Mouse (Mus musculus) spleen, embryonic (tissue): ENCODE measurements around the gene Hmx1.

Experiments used
- CTCF ChIA-PET: fragments of 350-600 bp; sonication (Branson Sonifier 250); formaldehyde crosslinking; loops from one replicate; lab custom pipeline; 2022; lab: Charles Lee

The Hmx1 gene

DNA sequence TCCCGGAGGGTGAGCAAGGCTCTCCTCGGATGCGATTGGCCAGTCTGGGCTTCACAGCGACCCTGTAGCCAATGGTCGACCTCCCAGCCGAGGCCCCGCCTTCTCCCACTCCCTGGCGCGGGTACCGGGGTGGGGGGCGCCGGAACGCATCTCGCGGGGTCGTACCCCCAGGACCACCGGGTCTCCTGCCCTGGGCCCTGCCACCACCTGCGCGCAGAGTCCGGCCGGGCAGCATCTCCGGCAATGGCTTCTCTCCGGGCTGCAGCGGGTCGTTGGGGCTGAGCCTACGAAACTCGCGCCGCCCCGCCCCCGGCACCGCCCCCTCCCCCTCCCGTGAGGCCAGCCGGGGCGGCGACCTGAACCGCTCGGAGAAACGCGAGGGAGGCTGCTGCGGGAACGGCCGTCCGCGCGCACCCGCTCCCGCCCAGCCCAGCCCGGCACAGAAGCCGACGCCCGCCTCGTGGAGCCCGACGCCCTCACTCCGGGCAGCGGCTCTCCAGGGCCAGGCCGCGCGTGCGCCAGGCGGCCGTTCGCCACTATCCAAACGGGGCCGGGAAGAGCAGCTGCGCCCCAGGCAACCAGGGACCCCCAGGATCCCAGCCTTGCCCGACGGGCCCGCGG is at the start of gene Hmx1:
Gene Hmx1 (plus strand): TSS at position 618 of the 621 bp plus-strand sequence.
- CTCF ChIA-PET, result no interaction called here

- CTCF ChIA-PET, result no interaction called here
Observed at GRCm38 (mm10) chr5:35345084-35345483, 43.8 kb upstream of the Hmx1 start.

DNA sequence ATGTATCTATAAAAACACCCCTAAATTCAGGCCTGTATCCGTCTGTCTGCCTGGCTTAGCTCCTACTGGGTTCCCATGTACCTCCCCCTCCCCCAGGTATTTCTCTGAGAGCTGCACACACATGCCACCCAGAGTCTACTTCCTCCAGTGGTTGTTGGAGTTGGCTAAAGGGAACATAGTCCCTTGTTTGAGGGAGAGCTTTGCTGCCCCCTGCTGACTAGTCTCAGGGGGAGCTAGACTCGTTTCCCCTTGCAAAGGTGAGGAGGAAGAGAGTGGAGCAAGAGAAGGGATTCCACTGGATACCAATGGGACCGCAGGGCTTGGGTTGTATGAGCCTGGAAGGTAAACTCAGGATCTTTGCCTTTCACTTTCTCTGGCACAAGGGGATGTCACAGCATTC is 40.1 kb upstream of the Hmx1 start:
- CTCF ChIA-PET, result interaction anchor here (1.0 kb wide), 1 partner anchor 171 kb away, joined by 3 read pairs; no protein-coding TSS in a partner anchor

DNA sequence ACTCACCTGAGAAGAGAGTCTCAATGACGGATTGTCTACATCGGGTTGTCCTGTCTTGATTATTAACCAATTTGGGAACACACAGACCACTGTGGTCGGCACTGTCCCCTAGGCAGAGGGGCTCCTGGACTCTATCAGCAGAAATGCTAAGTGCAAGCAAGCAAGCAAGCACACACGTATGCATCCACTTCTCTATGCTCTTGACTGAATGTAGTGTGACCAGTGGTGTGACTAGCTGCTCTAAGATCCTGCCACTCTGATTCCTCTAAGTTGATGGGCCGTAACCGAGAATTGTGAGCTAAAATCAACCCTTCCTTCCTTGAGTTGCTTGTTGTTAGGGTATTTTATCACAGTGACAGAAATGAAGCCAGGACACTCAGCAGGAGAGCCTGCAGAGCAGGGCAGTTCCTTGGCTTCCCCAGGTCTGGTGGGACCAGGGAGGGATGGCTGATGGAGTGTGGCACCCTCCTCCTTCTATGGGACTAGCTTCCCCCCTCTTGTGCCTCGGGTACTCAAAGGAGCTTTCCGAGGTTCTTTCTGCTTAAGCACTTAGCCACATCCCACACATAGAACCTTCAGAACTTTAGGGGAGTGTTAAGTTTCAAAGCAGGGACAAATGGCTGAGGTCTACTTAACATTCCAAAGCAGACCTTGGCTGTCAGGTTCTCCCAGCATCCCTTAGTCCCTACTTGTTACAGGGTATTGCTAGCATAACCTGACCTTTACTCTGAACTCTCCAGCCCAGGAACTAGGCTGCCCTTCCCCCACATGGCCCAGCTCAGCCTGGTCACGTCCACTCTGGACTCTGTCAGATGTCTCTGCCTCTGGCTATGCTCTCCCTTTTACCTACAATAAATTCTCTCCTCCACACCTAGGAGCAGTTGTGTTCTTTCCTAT is 31.1 kb upstream of the Hmx1 start:
- CTCF ChIA-PET, result no interaction called here

DNA sequence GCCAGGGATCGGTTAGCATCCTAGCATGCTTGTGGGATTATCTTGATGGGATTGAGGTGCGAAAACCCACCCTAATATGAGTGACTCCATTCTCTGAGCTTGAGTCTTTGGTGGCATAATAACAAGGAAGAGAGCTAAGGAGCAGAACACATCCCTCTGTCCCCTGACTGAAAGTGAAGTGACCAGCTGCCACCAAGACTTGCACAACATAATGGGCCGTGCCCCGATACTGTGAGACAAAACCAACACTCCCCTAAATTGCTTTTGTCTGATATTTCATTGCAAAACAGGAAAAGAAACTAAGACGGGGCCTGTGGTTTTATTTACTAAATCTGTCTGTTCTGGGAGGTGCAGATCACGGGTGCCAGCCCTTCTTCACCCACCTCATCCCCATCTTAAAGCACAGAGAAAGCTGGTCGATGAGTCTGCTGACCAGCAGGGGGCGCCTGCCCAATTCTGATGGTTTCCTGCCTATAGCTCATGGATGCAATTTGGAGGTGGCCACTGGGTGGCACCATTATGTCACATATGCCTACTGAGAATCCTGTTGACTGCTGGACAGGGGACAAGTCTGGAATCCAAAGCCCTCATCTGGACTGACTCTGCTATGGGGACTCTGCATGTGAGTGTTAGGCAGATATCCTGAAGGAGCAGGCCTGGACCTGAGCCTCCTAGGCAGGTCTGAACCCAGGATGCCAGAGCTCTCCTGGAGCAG is 27.2 kb upstream of the Hmx1 start:
- CTCF ChIA-PET, result no interaction called here

DNA sequence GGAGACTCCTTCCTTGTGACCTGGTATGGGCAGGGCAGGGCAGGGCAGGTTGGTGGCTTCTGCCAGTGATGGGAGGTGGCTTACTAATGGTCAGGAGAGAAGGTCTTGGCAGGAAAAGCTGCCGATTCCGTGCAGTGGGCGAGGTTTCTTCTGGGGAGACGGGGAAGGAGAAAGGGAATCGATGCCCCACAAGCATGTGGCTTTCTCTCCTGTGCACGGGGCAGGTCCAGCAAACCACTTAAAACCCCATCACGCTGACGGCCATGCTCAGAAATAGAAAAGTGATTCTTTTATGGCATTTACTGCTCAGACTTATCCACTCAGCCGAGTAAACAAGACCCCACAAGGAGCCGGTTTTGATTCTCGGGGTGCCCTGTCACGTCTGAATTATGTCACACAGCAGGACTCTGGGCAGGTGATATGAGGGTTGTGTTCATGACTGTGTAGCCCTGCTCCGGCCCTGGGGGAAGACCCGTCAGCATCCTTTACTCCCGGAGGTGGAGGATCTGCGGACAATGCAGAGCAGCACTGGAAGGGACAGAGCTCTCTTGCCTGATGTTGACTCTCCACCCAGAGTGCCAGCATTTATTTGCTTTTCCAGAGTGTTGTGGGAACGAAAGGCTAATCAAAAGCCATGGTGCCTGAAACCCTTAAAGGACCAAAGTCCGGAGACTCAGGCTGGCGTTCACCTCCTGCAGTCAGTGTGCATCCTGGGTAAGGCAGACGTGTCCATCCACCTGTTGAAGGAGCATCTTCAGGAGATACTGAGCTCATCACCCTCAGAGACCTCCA is 22.5 kb upstream of the Hmx1 start:
- CTCF ChIA-PET, result interaction anchor here (0.8 kb wide), 1 partner anchor 164 kb away, joined by 6 read pairs; no protein-coding TSS in a partner anchor

GRCm38 (mm10) chr5:35368916-35369315 is 20.0 kb upstream of the Hmx1 start:
- CTCF ChIA-PET, result no interaction called here

GRCm38 (mm10) chr5:35379066-35379465 is 9.8 kb upstream of the Hmx1 start:
- CTCF ChIA-PET, result no interaction called here

DNA sequence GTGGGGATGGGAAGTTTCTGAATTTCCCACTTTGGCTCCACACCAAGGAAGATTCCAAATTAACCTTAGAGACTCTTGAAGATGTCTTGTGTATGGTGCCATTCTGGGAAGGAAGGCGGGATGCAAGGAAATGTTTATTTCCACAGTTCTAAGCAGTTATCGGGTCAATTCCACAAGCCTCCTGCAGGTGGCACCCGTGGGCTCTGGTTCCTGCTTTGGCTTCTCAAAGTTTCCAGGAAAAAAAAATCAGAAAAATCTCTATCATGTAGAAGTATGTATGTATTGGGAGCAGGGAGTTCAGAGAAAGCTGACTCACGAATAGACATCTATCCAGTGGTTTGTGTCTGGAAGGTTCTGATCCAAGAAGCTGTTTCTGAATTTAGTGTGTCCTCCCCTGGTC is 9.1 kb upstream of the Hmx1 start:
- CTCF ChIA-PET, result no interaction called here

DNA sequence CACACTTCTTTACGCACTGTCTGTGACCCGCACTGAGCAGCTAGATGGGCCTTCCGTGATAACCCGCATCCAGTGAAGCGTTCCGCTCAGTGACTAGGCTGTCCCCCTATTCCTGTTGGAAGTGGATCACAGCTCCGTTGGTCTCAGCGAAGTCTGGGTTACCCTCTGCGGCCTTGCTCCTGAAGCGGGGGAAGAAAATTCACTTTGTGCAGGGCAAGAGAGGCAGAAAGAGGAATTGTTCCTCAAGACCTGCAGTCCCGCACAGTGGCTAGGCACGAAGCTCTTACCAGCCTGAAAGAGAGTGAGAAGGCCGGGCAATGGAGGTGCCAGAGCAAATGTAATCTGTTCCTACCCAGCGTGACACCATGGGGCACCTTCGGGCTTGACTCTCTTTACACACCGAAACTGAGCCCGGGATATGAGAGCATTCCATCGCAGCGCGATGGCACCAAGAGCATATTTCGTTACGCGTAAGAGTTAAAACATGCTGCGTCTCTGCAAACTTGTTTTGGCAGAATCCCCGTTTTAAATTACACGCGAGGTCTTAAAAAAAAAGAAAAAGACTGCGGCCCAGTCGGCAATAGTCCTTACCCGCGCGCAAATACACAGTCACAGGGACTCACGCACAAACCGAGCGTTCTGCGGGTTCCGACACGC is 946 bp upstream of the Hmx1 start:
- CTCF ChIA-PET, result no interaction called here

- CTCF ChIA-PET, result no interaction called here
Observed at GRCm38 (mm10) chr5:35389441-35389840, 533 bp downstream of the Hmx1 start.

- CTCF ChIA-PET, result no interaction called here
Observed at GRCm38 (mm10) chr5:35389915-35390314, 1.0 kb downstream of the Hmx1 start.

DNA sequence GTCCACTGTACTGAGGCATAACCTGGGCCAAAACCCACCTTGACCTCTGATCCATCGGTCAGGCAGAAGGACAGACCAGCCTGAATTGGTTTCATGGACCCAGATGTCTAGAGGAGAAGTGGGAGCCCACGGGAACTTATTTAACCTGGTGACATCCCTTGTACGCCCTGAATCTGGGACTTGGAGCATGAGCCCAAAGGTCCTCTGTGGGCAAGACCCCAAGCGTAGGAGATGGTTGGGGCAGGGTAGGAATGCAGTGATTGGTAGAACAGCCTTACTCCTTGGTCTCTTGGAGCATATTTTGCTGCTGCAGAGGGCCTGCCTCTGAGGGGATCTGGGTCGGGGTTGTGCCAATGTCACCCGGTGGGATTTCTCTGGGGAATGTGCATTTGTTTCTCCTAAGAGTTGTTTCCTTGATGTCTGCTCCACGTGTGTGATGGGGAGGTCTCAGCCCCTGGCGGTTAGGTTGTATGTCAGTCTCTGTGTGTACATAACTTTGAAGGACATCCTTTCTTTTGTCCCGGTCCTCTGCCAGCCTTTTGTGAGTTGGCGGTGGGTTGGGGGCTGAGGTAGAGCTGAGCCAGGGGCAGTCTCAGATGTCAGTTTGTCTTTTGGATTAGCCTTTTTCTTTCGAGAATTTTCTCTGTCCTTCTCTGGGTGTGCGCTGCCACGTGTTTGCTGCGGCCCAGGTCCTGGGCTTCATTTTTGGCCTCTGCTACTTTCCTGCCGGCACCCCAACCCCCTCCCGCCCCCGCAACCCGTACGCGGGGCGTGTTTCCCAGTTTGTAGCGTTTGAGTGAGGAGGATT is 2.1 kb downstream of the Hmx1 start:
- CTCF ChIA-PET, result no interaction called here

GRCm38 (mm10) chr5:35391656-35392333 is 2.9 kb downstream of the Hmx1 start:
- CTCF ChIA-PET, result no interaction called here

- CTCF ChIA-PET, result no interaction called here
Observed at GRCm38 (mm10) chr5:35392334-35392695, 3.4 kb downstream of the Hmx1 start.

GRCm38 (mm10) chr5:35395566-35396440 is 6.9 kb downstream of the Hmx1 start:
- CTCF ChIA-PET, result no interaction called here

- CTCF ChIA-PET, result no interaction called here
Observed at GRCm38 (mm10) chr5:35396976-35397641, 8.2 kb downstream of the Hmx1 start.
